Mouse (Mus musculus) liver, embryonic 14.5 days (tissue): ENCODE data around the gene Hipk2. TPM values are rescaled to one million over a fixed set of nuclear protein-coding genes. Genes with fewer than 3 reads are reported as not detected.

Experiments
- ATAC-seq: fragments of 200-750 bp; cut with Nextera tagmentation; 2 replicates; pipeline ENCODE4 v1.8.0; 2017; ENCODE audit warnings: moderate number of reproducible peaks, mild to moderate bottlenecking, moderate library complexity; ENCODE audit not compliant: insufficient read depth
- DNase-seq, 3 experiments: peaks; one replicate each; pipeline ENCODE4 v3.0.0-alpha.2; 2012 to 2013; ENCODE audit warnings: low read depth in 3 of 3, low spot score in 3 of 3
- H3K27ac ChIP-seq: fragments of 300-500 bp; sonication (generic); 2 replicates; pipeline ENCODE4 v1.5.1; 2014; ENCODE audit warnings: moderate library complexity, mild to moderate bottlenecking, control low read depth, inconsistent platforms
- H3K27me3 ChIP-seq: fragments of 300-500 bp; sonication (generic); 2 replicates; pipeline ENCODE4 v1.6.1; 2014; ENCODE audit warnings: mild to moderate bottlenecking, low read length, moderate library complexity; ENCODE audit not compliant: control insufficient read depth, insufficient read depth
- H3K36me3 ChIP-seq: fragments of 300-500 bp; sonication (generic); replicated peaks from 2 replicates; pipeline ENCODE4 v1.6.1; 2014; ENCODE audit warnings: low read depth; ENCODE audit not compliant: control insufficient read depth, insufficient read depth
- H3K4me1 ChIP-seq, 2 experiments: fragments of 200-500 bp in 1 of 2; fragments of 300-500 bp in 1 of 2; sonication (generic) in 1 of 2; replicated peaks; 2 replicates each; pipeline ENCODE4 v1.6.1; 2012 to 2014; ENCODE audit warnings: antibody characterized with exemption in 1 of 2, inconsistent platforms in 1 of 2, low read length in 1 of 2; ENCODE audit not compliant: control insufficient read depth in 2 of 2, insufficient read depth in 2 of 2
- H3K4me2 ChIP-seq: fragments of 300-500 bp; sonication (generic); 2 replicates; pipeline ENCODE4 v1.6.1; 2014; ENCODE audit warnings: low read depth, mild to moderate bottlenecking, control low read depth, moderate library complexity
- H3K4me3 ChIP-seq, 2 experiments: fragments of 200-500 bp in 1 of 2; fragments of 300-500 bp in 1 of 2; sonication (generic) in 1 of 2; 2 replicates each; pipeline ENCODE4 v1.5.1; 2012 to 2014; ENCODE audit warnings: low read depth in 2 of 2, low read length in 2 of 2, mild to moderate bottlenecking in 2 of 2, control low read depth in 1 of 2, inconsistent platforms in 1 of 2, moderate library complexity in 1 of 2; ENCODE audit not compliant: insufficient read depth in 1 of 2
- H3K9ac ChIP-seq: fragments of 300-500 bp; sonication (generic); replicated peaks from 2 replicates; pipeline ENCODE4 v1.6.1; 2014; ENCODE audit warnings: mild to moderate bottlenecking, control low read depth, moderate library complexity
- H3K9me3 ChIP-seq: fragments of 300-500 bp; sonication (generic); 2 replicates; pipeline ENCODE4 v1.6.1; 2016; ENCODE audit warnings: low read length, mixed read lengths; ENCODE audit not compliant: control insufficient read depth
- CTCF ChIP-seq: IDR thresholded peaks from 2 replicates; pipeline ENCODE4 v1.5.1; 2016; ENCODE audit warnings: antibody characterized with exemption, low read depth, control low read depth
- EP300 ChIP-seq: IDR thresholded peaks from 2 replicates; pipeline ENCODE4 v1.6.1; 2016; ENCODE audit warnings: antibody characterized with exemption, low read depth
- WGBS: fragments of 180-500 bp; shearing (Covaris S2); extraction: QIAGEN DNeasy Blood & Tissue Kit; methylation state at CpG from one replicate; pipeline ENCODE4 v1.1.7; 2014; ENCODE audit not compliant: insufficient replicate concordance; 5-methylcytosine and 5-hydroxymethylcytosine counted together
- polyA plus RNA-seq, 2 experiments: library from polyadenylated mRNA; depleted of rRNA in 1 of 2; stranded (reverse) in 1 of 2; unstranded in 1 of 2; fragments of >200 nt; fragmentation: Nextera tagmentation in 1 of 2; extraction: Ambion mirVana in 1 of 2; gene quantifications; 2 replicates each; pipeline versions ENCODE4 v1.2.1 to v1.2.3; 2012 to 2014

Gene Hipk2
- polyA plus RNA-seq, 2 experiments = 10.7 to 13.0 TPM

DNA sequence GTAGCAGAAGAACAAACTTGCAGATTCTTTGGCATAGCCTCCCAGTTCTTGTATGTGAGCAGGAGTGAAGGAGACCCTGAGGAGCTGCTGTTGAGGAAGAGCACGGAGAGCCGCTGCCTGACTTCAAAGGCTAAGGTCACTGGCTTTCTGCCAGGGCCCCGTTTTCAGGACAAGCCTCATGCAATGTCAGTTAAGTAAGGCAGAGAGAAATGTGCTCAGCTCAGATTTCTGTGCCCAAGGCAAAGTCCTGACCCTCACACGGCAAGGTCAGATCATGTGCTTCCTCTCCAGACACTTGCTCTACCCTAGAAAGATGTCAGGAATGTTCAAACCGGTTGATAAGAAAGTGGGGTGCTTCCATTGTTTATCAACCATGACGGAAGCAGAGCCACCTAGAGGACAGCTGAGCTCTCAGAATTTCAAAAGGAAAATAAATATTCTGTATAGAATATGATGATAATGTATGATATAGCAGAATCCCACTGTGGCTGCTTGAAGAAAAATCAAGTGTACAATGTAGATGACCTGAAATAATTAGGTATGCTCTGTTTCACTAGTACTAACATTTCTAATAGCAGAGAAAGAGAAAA, 173.1 kb downstream of the Hipk2 start:
- Histone ChIP-seq H3K9ac (no peak overlapping the region), H3K4me1 (no peaks in the 10 kb centered on the region), H3K27ac (no peak overlapping the region), H3K27me3 (no peaks in the 10 kb centered on the region), H3K4me2 (no peak overlapping the region), H3K36me3 (peaks cover 74% of the 10 kb centered on the region), H3K4me3 (no peak overlapping the region), H3K9me3 (no peaks in the 10 kb centered on the region)
- DNase-seq (no peak), ATAC-seq (no peak)
- no peak for TF ChIP-seq CTCF
- no peak for TF ChIP-seq EP300
- WGBS = 68% methylated on average over 6 of the region's 6 CpGs

DNA sequence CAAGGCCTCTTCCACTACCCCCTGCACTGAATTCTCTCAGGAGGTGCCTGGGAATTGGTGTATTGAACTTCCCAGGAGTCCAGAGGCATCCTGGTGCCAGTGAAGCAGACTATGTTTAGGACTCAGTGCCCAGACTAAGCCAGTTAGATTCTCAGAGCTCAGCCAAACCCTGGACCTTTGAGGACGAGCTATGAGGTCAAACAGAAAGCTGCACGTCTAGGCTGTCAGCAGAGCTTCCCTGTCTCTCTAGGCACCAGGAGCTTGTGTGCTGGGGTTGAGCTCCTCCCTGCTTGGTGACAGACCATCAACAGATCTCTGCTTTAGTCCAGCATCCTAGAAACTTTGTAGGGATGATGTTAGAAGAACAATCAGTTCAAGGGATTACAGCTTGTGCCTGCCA, 174.5 kb downstream of the Hipk2 start:
- peaks cover 77% of the 10 kb centered on the region for H3K36me3 ChIP-seq

DNA sequence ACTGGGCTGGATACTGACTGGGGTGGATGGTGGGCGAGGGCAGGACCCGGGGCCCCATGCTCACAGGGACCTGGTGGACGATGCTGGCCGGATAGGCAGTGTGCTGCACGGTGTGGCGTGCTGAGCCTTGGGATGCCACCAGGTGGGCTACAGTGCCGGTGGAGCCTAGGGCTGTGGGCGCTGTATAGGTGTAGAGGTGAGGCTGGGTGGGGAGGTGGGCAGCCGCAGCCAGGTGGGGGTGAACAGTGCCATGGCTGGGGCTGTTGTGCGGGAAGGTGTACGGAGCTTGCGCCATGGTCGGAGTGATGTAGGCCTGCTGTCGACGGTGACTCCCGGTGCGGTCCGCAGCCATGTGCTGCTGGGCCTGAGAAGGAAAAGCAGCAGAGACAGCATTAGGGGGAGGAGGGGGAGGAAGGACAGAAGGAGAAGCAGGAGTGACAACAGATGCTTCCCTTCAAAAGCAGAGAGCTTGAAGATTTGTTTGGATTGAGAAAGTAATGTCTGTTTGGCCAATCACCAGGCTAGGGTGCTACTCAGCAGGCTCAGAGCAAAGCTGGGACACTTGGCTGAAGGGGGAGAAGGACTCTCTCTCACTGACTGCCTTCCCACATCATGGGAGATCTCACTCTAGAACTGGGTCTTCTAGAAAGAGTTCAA, 177.6 kb downstream of the Hipk2 start:
- TF ChIP-seq CTCF = no peak
- TF ChIP-seq EP300 = no peak
- Histone ChIP-seq H3K4me1 (no peaks in the 10 kb centered on the region), H3K9ac (no peak overlapping the region), H3K27me3 (no peaks in the 10 kb centered on the region), H3K9me3 (no peaks in the 10 kb centered on the region), H3K36me3 (peaks cover 87% of the 10 kb centered on the region), H3K27ac (no peak overlapping the region), H3K4me3 (no peak overlapping the region), H3K4me2 (no peak overlapping the region)
- no peak for DNase-seq
- no peak for ATAC-seq
- 92% methylated on average over 18 of the region's 18 CpGs for WGBS

More for the DNA sequence above, 174.5 kb downstream of the Hipk2 start:
- Histone ChIP-seq H3K27me3 (no peaks in the 10 kb centered on the region), H3K4me3 (no peak overlapping the region), H3K4me2 (no peak overlapping the region), H3K4me1 (no peaks in the 10 kb centered on the region), H3K27ac (no peak overlapping the region), H3K9me3 (no peaks in the 10 kb centered on the region), H3K9ac (no peak overlapping the region)
- ATAC-seq = no peak
- TF ChIP-seq EP300 (no peak), CTCF (no peak)
- WGBS = 75% methylated on average over 2 of the region's 2 CpGs
- no peak for DNase-seq

DNA sequence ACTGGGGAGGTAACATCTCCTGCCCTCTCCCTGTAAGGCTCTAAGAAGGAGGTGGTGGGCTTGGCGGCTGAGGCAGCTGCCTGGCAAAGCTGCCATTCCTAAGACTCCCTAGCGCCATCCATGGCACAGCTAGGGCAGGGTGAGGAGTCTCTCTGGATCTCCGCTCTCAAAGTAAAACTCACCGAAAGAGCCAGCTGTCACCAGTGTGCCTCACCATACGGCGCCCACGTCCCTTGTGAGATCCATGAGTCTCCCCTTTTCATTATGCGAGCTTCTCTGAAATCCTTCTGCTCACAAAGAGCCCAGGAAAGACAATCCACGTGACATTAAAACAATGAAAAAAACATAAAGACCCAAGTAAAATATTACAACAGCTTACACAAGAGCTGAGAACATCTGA, 179.4 kb downstream of the Hipk2 start:
- TF ChIP-seq EP300 (no peak), CTCF (no peak)

DNA sequence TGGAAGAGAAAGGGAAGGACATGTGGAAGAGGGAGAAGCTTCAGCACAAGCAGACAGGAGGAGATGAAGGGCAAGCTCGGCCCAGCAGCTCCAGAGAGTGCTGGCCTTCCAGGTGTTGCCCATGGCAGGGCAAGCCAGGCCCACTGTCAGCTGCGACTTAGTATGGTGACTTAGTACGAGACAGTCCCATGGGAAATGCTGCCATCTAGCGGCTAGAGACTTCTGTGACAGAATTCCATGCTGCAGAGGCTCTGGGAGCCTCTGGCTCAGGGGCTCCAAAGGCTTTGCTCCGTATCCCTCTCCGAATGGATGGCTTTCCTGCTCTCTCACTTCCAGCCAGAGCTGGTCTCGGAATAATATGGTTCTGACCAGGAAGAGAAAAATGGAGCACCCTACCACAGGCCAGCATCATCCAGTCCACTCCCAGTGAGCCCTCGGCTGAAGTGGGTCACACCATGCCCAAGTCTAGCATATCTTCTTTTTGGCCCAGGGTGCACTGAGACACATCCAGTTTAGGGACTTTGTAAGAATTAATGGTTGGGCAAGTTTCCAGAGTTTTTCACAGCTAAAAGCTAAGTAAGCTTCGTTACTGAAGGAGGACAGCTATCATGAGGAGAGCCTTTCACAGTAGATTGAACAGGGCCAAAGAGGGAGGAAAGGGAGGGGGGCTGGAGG, 180.4 kb downstream of the Hipk2 start:
- Histone ChIP-seq H3K36me3 (peaks cover 78% of the 10 kb centered on the region), H3K4me2 (no peak overlapping the region), H3K27me3 (no peaks in the 10 kb centered on the region), H3K4me3 (no peak overlapping the region), H3K4me1 (no peaks in the 10 kb centered on the region), H3K27ac (no peak overlapping the region), H3K9me3 (no peaks in the 10 kb centered on the region), H3K9ac (no peak overlapping the region)
- ATAC-seq (peak; percentile 55; the same call in 1 of the 2 replicates), DNase-seq (peak; percentile 49 to 57 (median 52))
- 37% methylated on average over 9 of the region's 9 CpGs for WGBS
- TF ChIP-seq CTCF (peak; percentile 90), EP300 (no peak)

More for the DNA sequence above, 179.4 kb downstream of the Hipk2 start:
- WGBS = 88% methylated on average over 9 of the region's 9 CpGs
- no peak overlapping the region for H3K9ac ChIP-seq
- H3K27me3 ChIP-seq = no peaks in the 10 kb centered on the region
- no peak overlapping the region for H3K27ac ChIP-seq
- H3K4me2 ChIP-seq = no peak overlapping the region
- H3K4me1 ChIP-seq = no peaks in the 10 kb centered on the region
- ATAC-seq (no peak), DNase-seq (no peak)
- H3K4me3 ChIP-seq = no peak overlapping the region
- H3K36me3 ChIP-seq = peaks cover 82% of the 10 kb centered on the region
- no peaks in the 10 kb centered on the region for H3K9me3 ChIP-seq
